Mouse (Mus musculus): ENCODE data around the gene Tshz2. TPM values are rescaled to one million over a fixed set of nuclear protein-coding genes. Genes with fewer than 3 reads are reported as not detected.
"Not testable (repeated sequence)": the region's sequence is repeated elsewhere in the genome, so short reads cannot be mapped to it uniquely, and the experiment has no call there.

Gene Tshz2
- total RNA-seq, 2 experiments from 2014 or later: 10.3 to 14.8 TPM

DNA sequence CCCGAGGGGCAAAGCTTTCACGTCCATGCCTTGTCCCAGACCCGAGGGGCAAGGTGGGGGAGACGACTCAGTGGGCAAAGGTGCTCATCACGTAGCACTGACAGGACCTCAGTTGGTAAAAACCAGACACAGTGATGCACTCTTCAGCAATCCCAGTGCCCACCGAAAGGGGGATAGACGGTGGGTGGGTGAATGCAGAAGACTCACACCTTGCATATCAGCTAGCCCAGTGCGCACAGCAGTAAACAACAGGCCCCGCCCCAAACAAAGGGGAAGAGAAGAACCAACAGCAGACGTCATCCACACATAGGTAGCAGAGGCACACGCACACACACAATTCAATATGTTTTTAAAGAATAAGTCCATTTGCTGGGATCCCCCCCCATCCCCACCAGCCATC, 221.7 kb downstream of the Tshz2 start:
- Histone ChIP-seq H3K4me3 (no peak overlapping the region), H3K27ac (no peak overlapping the region)
- TF ChIP-seq CTCF (IDR thresholded peaks at IDR 0.05): no peak
- DNase-seq: no peak
- intact Hi-C loops (cut with DNase I): no loop called here

DNA sequence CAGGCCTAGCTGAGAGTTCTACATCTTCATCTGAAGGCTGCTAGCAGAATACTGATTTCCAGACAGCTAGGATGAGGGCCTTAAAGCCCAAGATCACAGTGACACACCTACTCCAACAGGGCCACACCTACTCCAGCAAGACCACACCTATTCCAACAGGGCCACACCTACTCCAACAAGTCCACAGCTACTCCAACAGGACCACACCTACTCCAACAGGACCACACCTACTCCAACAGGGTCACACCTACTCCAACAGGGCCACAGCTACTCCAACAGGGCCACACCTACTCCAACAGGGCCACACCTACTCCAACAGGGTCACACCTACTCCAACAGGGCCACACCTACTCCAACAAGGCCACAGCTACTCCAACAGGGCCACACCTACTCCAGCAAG, 224.2 kb downstream of the Tshz2 start:
- intact Hi-C loops (cut with DNase I); H3K4me3 ChIP-seq; H3K27ac ChIP-seq; DNase-seq: not testable (repeated sequence)

GRCm38 (mm10) chr2:169859078-169859855, 226.5 kb downstream of the Tshz2 start:
- Histone ChIP-seq H3K4me3 (no peak overlapping the region), H3K27ac (no peak overlapping the region)
- intact Hi-C loops (cut with DNase I): no loop called here
- no peak for TF ChIP-seq CTCF (IDR thresholded peaks at IDR 0.05)
- no peak for DNase-seq

DNA sequence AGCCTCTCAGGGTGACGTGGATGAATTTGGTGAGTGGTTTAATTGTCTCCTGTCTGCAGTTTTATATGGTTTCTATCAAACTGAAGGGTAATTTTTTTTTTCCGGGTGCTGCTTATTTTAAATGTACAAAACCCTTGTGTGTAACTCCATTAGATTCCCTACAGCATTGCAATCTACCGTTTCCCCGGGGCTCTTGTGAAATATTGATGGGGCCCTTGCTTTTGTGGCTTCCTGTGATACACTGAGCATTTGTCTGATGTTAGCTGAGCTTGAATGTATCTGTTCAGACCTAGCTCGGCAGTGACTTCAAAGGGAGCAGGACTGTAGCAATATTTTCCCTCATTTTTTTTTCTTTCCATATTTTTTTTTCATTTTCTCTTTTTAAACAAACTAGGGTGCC, 228.1 kb downstream of the Tshz2 start:
- Histone ChIP-seq H3K27ac (no peak overlapping the region), H3K4me3 (no peak overlapping the region)
- no peak for TF ChIP-seq CTCF (IDR thresholded peaks at IDR 0.05)
- DNase-seq: no peak
- intact Hi-C loops (cut with DNase I): no loop called here

- DNase-seq: no peak
- no peak for TF ChIP-seq CTCF (IDR thresholded peaks at IDR 0.05)
- H3K4me3 ChIP-seq: no peak overlapping the region
- no peak overlapping the region for H3K27ac ChIP-seq
- intact Hi-C loops (cut with DNase I): no loop called here
Measured at GRCm38 (mm10) chr2:169862701-169863100, 229.9 kb downstream of the Tshz2 start.

GRCm38 (mm10) chr2:169869468-169869867, 236.7 kb downstream of the Tshz2 start:
- intact Hi-C loops (cut with DNase I): no loop called here
- no peak for TF ChIP-seq CTCF (IDR thresholded peaks at IDR 0.05)
- Histone ChIP-seq H3K27ac (no peak overlapping the region), H3K4me3 (no peak overlapping the region)
- DNase-seq: no peak

DNA sequence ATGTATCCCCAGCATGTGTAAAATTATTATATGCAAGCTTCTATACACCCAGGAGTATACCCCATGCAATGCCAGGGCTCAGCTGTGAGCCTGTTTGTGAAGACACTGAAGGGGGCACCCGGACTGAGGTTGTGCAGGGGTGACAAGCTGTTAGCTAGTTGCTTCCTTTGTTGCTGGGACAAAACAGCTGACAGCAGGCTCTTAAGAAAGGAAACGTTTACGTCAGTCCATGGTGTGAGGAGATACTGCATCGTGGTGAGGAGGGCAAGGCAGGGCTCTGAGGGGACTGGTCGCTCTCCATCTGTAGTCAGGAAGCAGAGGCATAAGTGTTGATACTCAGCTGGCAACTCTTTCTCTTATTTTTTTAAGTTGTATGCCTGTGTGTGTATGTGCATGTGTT, 237.7 kb downstream of the Tshz2 start:
- no peak overlapping the region for H3K4me3 ChIP-seq
- DNase-seq: no peak
- intact Hi-C loops (cut with DNase I): no loop called here
- no peak overlapping the region for H3K27ac ChIP-seq
- no peak for TF ChIP-seq CTCF (IDR thresholded peaks at IDR 0.05)

- intact Hi-C loops (cut with DNase I): no loop called here
- DNase-seq: no peak
- no peak overlapping the region for H3K27ac ChIP-seq
- H3K4me3 ChIP-seq: no peak overlapping the region
- no peak for TF ChIP-seq CTCF (IDR thresholded peaks at IDR 0.05)
Measured at GRCm38 (mm10) chr2:169871436-169872060, 238.7 kb downstream of the Tshz2 start.

DNA sequence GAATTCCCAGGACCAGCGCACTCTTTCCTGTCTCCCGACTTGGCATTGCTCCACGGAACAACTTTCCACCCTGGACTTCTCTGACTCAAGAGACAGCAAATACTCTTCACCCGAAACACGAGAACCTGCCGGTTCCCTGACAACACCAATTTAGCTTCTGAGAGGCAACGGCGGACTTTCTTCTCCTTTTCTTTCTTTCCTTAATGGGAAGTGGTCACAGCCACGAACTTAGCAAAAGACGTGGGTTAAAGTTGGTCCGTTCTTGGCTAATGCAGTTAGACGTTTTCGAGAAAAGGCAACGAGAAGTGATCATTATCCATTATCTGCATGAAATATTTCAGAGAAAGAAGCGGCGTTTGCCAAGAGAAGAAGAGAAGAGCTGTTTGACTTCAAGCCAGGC, 240.6 kb downstream of the Tshz2 start:
- DNase-seq: no peak

GRCm38 (mm10) chr2:169887921-169888320, 255.1 kb downstream of the Tshz2 start:
- TF ChIP-seq CTCF (IDR thresholded peaks at IDR 0.05): no peak
- DNase-seq: no peak
- Histone ChIP-seq H3K4me3 (no peak overlapping the region), H3K27ac (no peak overlapping the region)
- intact Hi-C loops (cut with DNase I): no loop called here

More for the DNA sequence above, 240.6 kb downstream of the Tshz2 start:
- H3K27ac ChIP-seq: no peak overlapping the region
- TF ChIP-seq CTCF (IDR thresholded peaks at IDR 0.05): no peak
- no peak overlapping the region for H3K4me3 ChIP-seq
- intact Hi-C loops (cut with DNase I): no loop called here

- no peak for TF ChIP-seq CTCF (IDR thresholded peaks at IDR 0.05)
- intact Hi-C loops (cut with DNase I): no loop called here
- no peak overlapping the region for H3K4me3 ChIP-seq
- H3K27ac ChIP-seq: no peak overlapping the region
- DNase-seq: no peak
Measured at GRCm38 (mm10) chr2:169892441-169893038, 259.7 kb downstream of the Tshz2 start.

GRCm38 (mm10) chr2:169902896-169903295, 270.1 kb downstream of the Tshz2 start:
- intact Hi-C loops (cut with DNase I): no loop called here

DNA sequence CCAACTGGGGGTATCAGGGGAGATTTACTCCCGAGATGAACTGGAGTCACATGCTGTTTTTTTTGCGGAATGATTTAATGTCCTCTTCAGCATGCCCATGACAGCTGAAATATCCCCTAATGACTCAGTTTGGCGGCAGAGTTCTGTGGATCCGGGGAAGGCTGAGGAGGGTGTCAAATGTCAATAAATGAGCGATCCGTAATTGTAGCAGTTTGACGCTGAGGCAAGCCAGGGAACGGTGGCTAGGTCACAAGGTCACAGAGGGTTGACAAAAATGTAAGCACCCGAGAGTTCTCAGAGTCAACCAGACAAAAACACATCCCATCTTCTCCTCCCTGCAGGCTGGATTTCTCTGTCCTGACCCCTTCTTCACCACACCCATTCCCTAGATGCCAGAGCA, 273.6 kb downstream of the Tshz2 start:
- no peak for DNase-seq
- intact Hi-C loops (cut with DNase I): no loop called here
- Histone ChIP-seq H3K27ac (no peak overlapping the region), H3K4me3 (no peak overlapping the region)
- no peak for TF ChIP-seq CTCF (IDR thresholded peaks at IDR 0.05)

More at GRCm38 (mm10) chr2:169902896-169903295, 270.1 kb downstream of the Tshz2 start:
- no peak overlapping the region for H3K27ac ChIP-seq
- no peak for DNase-seq
- no peak overlapping the region for H3K4me3 ChIP-seq
- TF ChIP-seq CTCF (IDR thresholded peaks at IDR 0.05): no peak
